Mouse (Mus musculus) naive thymus-derived CD4-positive, alpha-beta T cell, adult 2 months (primary cell): ENCODE data around the gene Krt78.

Experiments
- DNase-seq: peaks from one replicate; pipeline ENCODE4 v3.0.0-alpha.2; 2011; ENCODE audit warnings: low read depth

Krt78 gene

DNA sequence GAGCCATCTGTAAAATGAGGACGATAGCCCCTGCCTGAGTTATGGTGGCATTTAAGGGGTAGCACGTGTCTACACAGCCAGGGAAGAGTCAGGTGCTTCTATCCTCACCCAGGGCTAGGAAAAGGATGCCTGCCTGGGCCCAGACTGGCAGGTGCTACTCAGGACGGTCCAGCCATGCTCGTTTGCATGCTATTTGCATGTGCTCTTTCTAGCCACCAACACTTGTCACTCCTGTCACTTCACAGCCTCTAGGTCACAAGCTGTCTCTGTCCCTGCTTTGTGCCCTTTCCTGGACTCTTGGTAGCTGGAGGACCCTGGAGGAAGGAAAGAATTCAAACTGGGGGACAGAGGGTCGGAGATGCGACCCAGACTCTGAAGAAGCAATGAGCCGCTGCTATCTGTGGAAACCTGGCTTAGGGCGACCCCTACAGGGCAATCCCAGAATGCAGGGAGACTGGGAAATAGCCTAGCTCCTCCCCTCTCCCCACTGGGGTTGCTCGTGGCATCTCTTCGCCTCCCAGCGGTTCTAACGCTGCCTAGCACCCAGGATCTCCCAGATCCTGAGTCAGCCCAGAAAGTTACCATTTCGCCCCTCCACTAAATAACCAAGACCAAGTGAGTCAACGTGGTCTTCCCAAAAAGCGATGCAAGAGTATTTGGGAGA is 19.5 kb upstream of the Krt78 start:
- DNase-seq = peak; percentile 86

GRCm38 (mm10) chr15:101970536-101970935 is 16.4 kb upstream of the Krt78 start:
- DNase-seq = no peak

GRCm38 (mm10) chr15:101966808-101967207 is 12.7 kb upstream of the Krt78 start:
- no peak for DNase-seq

- DNase-seq = no peak
Observed at GRCm38 (mm10) chr15:101958891-101959290, 4.8 kb upstream of the Krt78 start.

GRCm38 (mm10) chr15:101952733-101953474 is 1.2 kb downstream of the Krt78 start:
- DNase-seq = no peak

DNA sequence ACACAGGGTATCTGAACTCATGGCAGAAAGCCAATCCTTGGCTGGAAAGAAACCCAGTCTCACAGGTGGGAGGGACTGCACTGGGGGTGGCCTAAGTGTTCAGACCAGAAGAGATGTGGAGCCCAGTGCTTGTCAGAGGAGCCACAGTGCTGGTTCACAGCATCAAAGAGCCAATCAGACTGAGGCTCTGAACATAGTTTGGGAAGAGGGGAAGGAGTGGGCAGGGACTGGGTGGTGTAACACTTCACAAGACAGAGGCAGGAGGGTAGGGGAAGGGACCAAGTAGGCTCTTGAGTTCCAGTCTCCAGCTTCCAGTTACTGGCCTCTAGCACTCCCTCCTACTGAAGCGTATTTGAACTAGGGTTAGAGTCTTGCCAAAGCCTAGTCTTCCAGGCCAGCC is 8.7 kb downstream of the Krt78 start:
- DNase-seq = no peak

GRCm38 (mm10) chr15:101941948-101942347 is 12.1 kb downstream of the Krt78 start:
- no peak for DNase-seq

GRCm38 (mm10) chr15:101940274-101940829 is 13.7 kb downstream of the Krt78 start, which contains the start of gene Krt79:
Gene Krt79 (minus strand): TSS chr15:101940324.
- no peak for DNase-seq

GRCm38 (mm10) chr15:101938600-101939308 is 15.3 kb downstream of the Krt78 start:
- DNase-seq = no peak

DNA sequence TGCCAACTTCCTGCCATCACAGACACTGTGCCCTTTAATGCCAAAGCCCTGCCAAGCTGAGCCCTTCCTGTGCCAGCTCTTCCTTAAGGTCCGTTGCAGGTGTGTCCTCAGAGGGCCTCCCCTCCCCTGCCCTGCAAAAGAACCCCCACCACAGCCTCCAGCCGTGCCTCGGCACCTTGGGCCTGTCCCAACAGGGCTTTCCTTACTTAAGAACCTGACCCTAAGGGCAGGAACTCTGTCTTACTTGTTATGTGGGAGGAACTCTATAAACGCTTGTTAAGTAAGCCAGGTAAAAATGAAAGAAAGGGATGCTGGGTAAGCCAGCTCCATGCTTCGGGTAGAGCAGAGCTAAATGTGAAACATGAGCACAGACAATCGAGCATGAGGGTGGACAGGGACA is 21.1 kb downstream of the Krt78 start:
- DNase-seq = no peak

- DNase-seq = no peak
Observed at GRCm38 (mm10) chr15:101929666-101930065, 24.4 kb downstream of the Krt78 start.

GRCm38 (mm10) chr15:101929087-101929486 is 25.0 kb downstream of the Krt78 start:
- DNase-seq = no peak

- DNase-seq = no peak
Observed at GRCm38 (mm10) chr15:101927340-101928080, 26.6 kb downstream of the Krt78 start.

DNA sequence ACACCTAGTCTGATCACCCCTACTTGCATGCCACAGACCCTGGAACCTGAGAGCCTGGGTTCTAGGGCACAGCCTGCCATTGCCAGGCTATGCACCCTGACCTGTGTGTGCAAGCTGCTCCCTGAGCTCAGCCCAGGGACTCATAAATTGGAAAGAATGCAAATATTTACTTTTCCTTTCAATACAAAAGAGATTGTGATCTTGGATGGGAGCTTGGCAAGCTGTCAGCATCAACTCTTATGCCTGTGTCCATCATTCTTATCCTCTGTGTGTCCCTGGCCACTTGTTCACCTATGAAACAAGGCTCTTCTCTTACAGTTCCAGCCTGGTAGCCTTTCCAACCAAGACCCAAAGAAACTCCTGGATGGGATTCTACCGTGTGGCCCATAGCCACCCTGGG is 29.0 kb downstream of the Krt78 start:
- DNase-seq = no peak

DNA sequence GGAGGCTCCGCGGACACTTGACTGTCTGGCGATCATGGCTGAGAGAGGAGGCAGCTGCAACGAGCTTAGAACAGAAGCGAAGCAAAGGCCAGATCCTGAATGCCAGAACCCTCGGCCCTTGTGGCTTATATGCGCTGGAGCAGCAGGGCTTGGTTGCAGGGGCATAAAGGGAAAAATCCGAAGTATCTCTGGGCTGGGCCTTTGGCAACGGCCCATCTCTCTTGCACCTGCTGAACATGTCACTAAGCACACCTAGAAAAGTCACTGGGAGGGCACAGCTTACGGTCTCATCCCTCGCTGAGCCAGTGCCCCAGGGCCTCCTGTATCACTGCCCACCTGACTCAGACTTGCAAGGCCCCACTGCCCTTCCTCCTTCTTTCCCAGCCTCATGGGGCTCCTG is 29.5 kb downstream of the Krt78 start, which contains the start of gene Krt4:
Gene Krt4, minus strand, starts transcription at position 101 of the 400 bp plus-strand sequence.
- no peak for DNase-seq

GRCm38 (mm10) chr15:101922296-101922695 is 31.8 kb downstream of the Krt78 start:
- DNase-seq = no peak

DNA sequence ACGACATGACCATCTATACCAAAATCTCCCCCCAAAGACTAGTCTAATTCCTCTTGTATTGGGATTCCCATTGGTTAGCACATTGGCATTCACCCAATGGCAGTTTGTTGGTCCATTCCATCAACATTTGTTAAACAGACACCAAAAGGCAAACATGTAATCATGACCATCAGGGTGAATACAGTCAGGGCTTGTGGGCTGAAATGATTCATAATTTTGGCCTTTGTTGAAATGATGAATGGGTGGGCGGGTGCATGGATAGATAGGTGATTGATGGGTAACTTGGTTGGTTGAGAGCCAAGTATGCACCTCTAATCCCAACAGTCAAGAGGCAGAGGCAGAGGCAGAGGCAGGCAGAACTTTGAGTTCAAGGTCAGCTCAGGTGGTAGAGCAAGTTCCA is 38.0 kb downstream of the Krt78 start:
- DNase-seq = no peak

DNA sequence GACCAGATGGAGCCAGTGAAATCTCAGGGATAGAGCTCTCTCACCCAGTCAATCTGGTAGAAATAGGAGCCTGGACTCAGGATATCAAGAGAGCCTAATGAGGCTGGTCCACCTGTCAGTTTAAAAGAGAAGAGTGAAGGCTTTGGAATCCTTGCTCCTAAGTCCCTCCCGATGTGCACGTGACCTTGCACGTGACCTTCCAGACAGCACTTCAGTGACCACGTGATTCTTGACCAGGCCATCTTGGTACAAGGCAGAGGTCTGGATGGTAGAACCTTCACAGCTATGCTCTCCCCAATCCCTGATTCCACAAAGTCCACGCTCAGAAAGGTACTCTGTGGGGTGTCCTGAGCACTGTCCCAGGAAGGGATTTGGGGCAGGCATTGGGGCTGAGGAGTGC is 49.2 kb downstream of the Krt78 start:
- no peak for DNase-seq

DNA sequence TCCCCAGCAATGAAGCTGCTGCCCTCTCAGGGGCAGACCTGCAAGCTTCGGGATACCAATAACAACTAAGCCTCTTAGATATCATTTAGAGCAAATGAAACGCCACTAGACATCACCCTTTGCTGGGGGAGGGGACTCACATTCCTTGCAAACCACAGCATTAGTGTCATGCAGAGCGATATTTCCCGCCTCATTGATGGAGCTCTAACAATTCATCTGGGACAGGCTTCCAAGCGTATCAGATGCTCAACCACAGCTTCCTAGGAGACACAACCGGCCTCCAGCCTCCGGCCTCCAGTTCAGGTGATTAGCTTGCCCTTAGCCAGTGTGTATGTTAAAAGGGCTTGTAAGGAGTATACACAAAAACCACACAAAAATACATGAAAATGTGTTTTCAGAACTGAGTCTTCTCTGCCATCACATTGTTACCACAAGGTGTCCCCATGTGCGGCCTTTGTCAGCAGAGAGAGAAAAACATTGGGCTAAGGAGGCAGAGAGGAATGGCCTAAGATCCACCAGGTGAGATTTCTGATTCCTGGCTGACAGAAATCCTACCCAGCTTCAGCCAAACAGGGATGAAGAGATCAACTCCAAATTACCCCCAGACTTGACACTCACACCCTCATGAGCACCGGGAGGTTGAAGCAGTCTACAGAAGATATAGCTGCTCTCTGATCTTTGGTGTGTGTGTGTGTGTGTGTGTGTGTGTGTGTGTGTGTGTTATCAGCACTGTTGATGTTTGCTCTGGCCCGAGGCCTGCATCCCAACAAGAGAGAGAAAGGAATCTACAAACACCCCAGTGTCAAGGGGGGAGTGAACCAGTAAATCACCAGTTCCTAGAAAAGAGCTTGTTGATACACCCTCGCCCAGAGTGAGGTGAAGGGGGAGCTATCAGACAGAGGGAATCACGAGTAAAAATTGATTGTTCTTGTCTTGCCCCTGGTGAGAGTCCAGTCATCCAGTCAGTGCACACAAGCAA is 51.6 kb downstream of the Krt78 start:
- no peak for DNase-seq
